Mouse (Mus musculus) MEL (cell line): ENCODE measurements around the gene Taf6l. TPM values are rescaled to one million over a fixed set of nuclear protein-coding genes. Genes with fewer than 3 reads are reported as not detected.

Experiments used
- DNase-seq: peaks from one replicate; pipeline ENCODE4 v3.0.0; 2011; ENCODE audit warnings: low read depth, low spot score
- H3K27ac ChIP-seq: 2 replicates; pipeline ENCODE4 v1.5.1; 2012; ENCODE audit warnings: low read depth, mild to moderate bottlenecking, control low read depth, low read length, moderate library complexity; ENCODE audit not compliant: control insufficient read depth
- H3K27me3 ChIP-seq, 2 experiments: fragments of 150-350 bp in 1 of 2; sonication (generic) in 1 of 2; 2 replicates each; pipeline ENCODE4 v1.6.1; 2012; ENCODE audit warnings: low read length in 2 of 2, mild to moderate bottlenecking in 2 of 2, improper control_type of control experiment in 1 of 2, moderate library complexity in 1 of 2; ENCODE audit not compliant: insufficient read depth in 2 of 2, control insufficient read depth in 1 of 2
- H3K36me3 ChIP-seq, 2 experiments: 2 replicates each; pipeline ENCODE4 v1.6.1; 2012 to 2014; ENCODE audit warnings: low read length in 2 of 2, improper control_type of control experiment in 1 of 2, inconsistent platforms in 1 of 2, mild to moderate bottlenecking in 1 of 2; ENCODE audit not compliant: insufficient read depth in 2 of 2, control insufficient read depth in 1 of 2
- H3K4me1 ChIP-seq, 2 experiments: fragments of 150-350 bp in 1 of 2; sonication (generic) in 1 of 2; 2 replicates each; pipeline ENCODE4 v1.6.1; 2012; ENCODE audit warnings: low read length in 2 of 2, improper control_type of control experiment in 1 of 2, mild to moderate bottlenecking in 1 of 2; ENCODE audit not compliant: insufficient read depth in 2 of 2, control insufficient read depth in 1 of 2
- H3K4me3 ChIP-seq, 2 experiments: fragments of 150-350 bp in 1 of 2; sonication (generic) in 1 of 2; 2 replicates each; pipeline ENCODE4 v1.5.1; 2012; ENCODE audit warnings: low read depth in 2 of 2, low read length in 2 of 2, mild to moderate bottlenecking in 2 of 2, moderate library complexity in 2 of 2, control low read depth in 1 of 2, improper control_type of control experiment in 1 of 2; ENCODE audit not compliant: control insufficient read depth in 1 of 2, insufficient read depth in 1 of 2
- H3K79me2 ChIP-seq: 2 replicates; pipeline ENCODE4 v1.6.1; 2012; ENCODE audit warnings: mild to moderate bottlenecking, low read length, moderate library complexity; ENCODE audit not compliant: control insufficient read depth, poor library complexity, insufficient read depth
- H3K9ac ChIP-seq: 2 replicates; pipeline ENCODE4 v1.6.1; 2012; ENCODE audit warnings: low read depth, mild to moderate bottlenecking, control low read depth, low read length, moderate library complexity; ENCODE audit not compliant: control insufficient read depth, poor library complexity, severe bottlenecking
- H3K9me3 ChIP-seq: fragments of 150-350 bp; sonication (generic); replicated peaks from 2 replicates; pipeline ENCODE4 v1.6.1; 2012; ENCODE audit warnings: mild to moderate bottlenecking, low read length, improper control_type of control experiment, moderate library complexity; ENCODE audit not compliant: insufficient read depth
- BHLHE40 ChIP-seq: IDR thresholded peaks from 2 replicates; pipeline ENCODE4 v1.6.1; 2012; ENCODE audit warnings: low read depth, mild to moderate bottlenecking, inconsistent platforms, low read length, improper control_type of control experiment, borderline replicate concordance
- CHD1 ChIP-seq: IDR thresholded peaks from 2 replicates; pipeline ENCODE4 v1.6.1; 2012; ENCODE audit warnings: low read depth, mild to moderate bottlenecking, inconsistent platforms, low read length, improper control_type of control experiment
- CTCF ChIP-seq, 3 experiments: IDR thresholded peaks in 2 of 3; conservative IDR thresholded peaks in 1 of 3; 2 replicates each; pipeline ENCODE4 v1.5.1; 2011 to 2012; ENCODE audit warnings: low read length in 3 of 3, low read depth in 2 of 3, mild to moderate bottlenecking in 2 of 3, improper control_type of control experiment in 1 of 3, inconsistent platforms in 1 of 3, mixed read lengths in 1 of 3, moderate library complexity in 1 of 3; ENCODE audit not compliant: control insufficient read depth in 1 of 3, insufficient read depth in 1 of 3, poor library complexity in 1 of 3, severe bottlenecking in 1 of 3
- ELF1 ChIP-seq: IDR thresholded peaks from 2 replicates; pipeline ENCODE4 v1.6.1; 2014; ENCODE audit warnings: low read depth, mild to moderate bottlenecking, inconsistent platforms, low read length, improper control_type of control experiment, moderate library complexity
- EP300 ChIP-seq, 2 experiments: IDR thresholded peaks; 2 replicates each; pipeline ENCODE4 v1.6.1; 2011; ENCODE audit warnings: improper control_type of control experiment in 2 of 2, low read length in 2 of 2, low read depth in 1 of 2, mild to moderate bottlenecking in 1 of 2
- ETS1 ChIP-seq: IDR thresholded peaks from 2 replicates; pipeline ENCODE4 v1.6.1; 2012; ENCODE audit warnings: low read depth, mild to moderate bottlenecking, inconsistent platforms, low read length, improper control_type of control experiment, moderate library complexity
- GABPA ChIP-seq: IDR thresholded peaks from 2 replicates; pipeline ENCODE4 v1.6.1; 2012; ENCODE audit warnings: low read depth, mild to moderate bottlenecking, inconsistent platforms, low read length, improper control_type of control experiment, moderate library complexity
- GATA1 ChIP-seq: IDR thresholded peaks from 2 replicates; pipeline ENCODE4 v1.6.1; 2011; ENCODE audit warnings: low read depth, low read length, improper control_type of control experiment
- KAT2A ChIP-seq: conservative IDR thresholded peaks from 2 replicates; pipeline ENCODE4 v1.6.1; 2012; ENCODE audit warnings: low read depth, low read length, improper control_type of control experiment, inconsistent platforms
- MEF2A ChIP-seq: IDR thresholded peaks from 2 replicates; pipeline ENCODE4 v1.6.1; 2014; ENCODE audit warnings: low read depth, mild to moderate bottlenecking, inconsistent platforms, low read length, improper control_type of control experiment; ENCODE audit not compliant: poor library complexity, insufficient replicate concordance, severe bottlenecking; ENCODE audit errors: extremely low read depth
- MXI1 ChIP-seq: IDR thresholded peaks from 2 replicates; pipeline ENCODE4 v1.6.1; 2011; ENCODE audit warnings: mild to moderate bottlenecking, low read depth, low read length, improper control_type of control experiment
- MYB ChIP-seq: IDR thresholded peaks from 2 replicates; pipeline ENCODE4 v1.6.1; 2011; ENCODE audit warnings: mild to moderate bottlenecking, low read depth, low read length, improper control_type of control experiment
- MYC ChIP-seq: IDR thresholded peaks from 2 replicates; pipeline ENCODE4 v1.6.1; 2011; ENCODE audit warnings: low read depth, mild to moderate bottlenecking, low read length, improper control_type of control experiment, moderate library complexity
- NELFE ChIP-seq: IDR thresholded peaks from 2 replicates; pipeline ENCODE4 v1.6.1; 2011; ENCODE audit warnings: low read depth, low read length, improper control_type of control experiment
- POLR2AphosphoS2 ChIP-seq: IDR thresholded peaks from 2 replicates; pipeline ENCODE4 v1.6.1; 2011; ENCODE audit warnings: low read length, improper control_type of control experiment
- POLR2AphosphoS5 ChIP-seq: IDR thresholded peaks from 2 replicates; pipeline ENCODE4 v1.6.1; 2012; ENCODE audit warnings: low read depth, borderline replicate concordance, mild to moderate bottlenecking, inconsistent platforms, low read length, moderate library complexity, mixed read lengths
- RAD21 ChIP-seq: IDR thresholded peaks from 2 replicates; pipeline ENCODE4 v1.6.1; 2011; ENCODE audit warnings: mild to moderate bottlenecking, low read depth, low read length, improper control_type of control experiment
- RCOR1 ChIP-seq: IDR thresholded peaks from 2 replicates; pipeline ENCODE4 v1.6.1; 2012; ENCODE audit warnings: low read depth, mild to moderate bottlenecking, inconsistent platforms, low read length, improper control_type of control experiment
- SIN3A ChIP-seq: IDR thresholded peaks from 2 replicates; pipeline ENCODE4 v1.6.1; 2012; ENCODE audit warnings: low read length, improper control_type of control experiment, inconsistent platforms
- SMC3 ChIP-seq: IDR thresholded peaks from 2 replicates; pipeline ENCODE4 v1.6.1; 2011; ENCODE audit warnings: low read depth, low read length, improper control_type of control experiment
- TAL1 ChIP-seq: IDR thresholded peaks from 2 replicates; pipeline ENCODE4 v1.6.1; 2012; ENCODE audit warnings: mild to moderate bottlenecking, inconsistent platforms, low read length, moderate library complexity, mixed read lengths
- TBP ChIP-seq: IDR thresholded peaks from 2 replicates; pipeline ENCODE4 v1.8.0; 2011; ENCODE audit warnings: low read depth, low read length, improper control_type of control experiment
- TCF12 ChIP-seq: IDR thresholded peaks from 2 replicates; pipeline ENCODE4 v1.6.1; 2014; ENCODE audit warnings: low read depth, mild to moderate bottlenecking, inconsistent platforms, low read length, improper control_type of control experiment, moderate library complexity
- UBTF ChIP-seq: IDR thresholded peaks from 2 replicates; pipeline ENCODE4 v1.6.1; 2012; ENCODE audit warnings: low read depth, mild to moderate bottlenecking, inconsistent platforms, low read length, improper control_type of control experiment, moderate library complexity, borderline replicate concordance; ENCODE audit not compliant: insufficient read depth
- USF1 ChIP-seq: IDR thresholded peaks from 2 replicates; pipeline ENCODE4 v1.6.1; 2014; ENCODE audit warnings: low read depth, mild to moderate bottlenecking, inconsistent platforms, low read length, improper control_type of control experiment, moderate library complexity
- ZC3H11A ChIP-seq: IDR thresholded peaks from 2 replicates; pipeline ENCODE4 v1.6.1; 2012; ENCODE audit warnings: low read depth, mild to moderate bottlenecking, inconsistent platforms, low read length, improper control_type of control experiment
- ZKSCAN1 ChIP-seq: IDR thresholded peaks from 2 replicates; pipeline ENCODE4 v1.6.1; 2012; ENCODE audit warnings: low read depth, mild to moderate bottlenecking, inconsistent platforms, low read length, improper control_type of control experiment, moderate library complexity
- ZMIZ1 ChIP-seq: IDR thresholded peaks from 2 replicates; pipeline ENCODE4 v1.6.1; 2012; ENCODE audit warnings: low read depth, mild to moderate bottlenecking, inconsistent platforms, low read length, improper control_type of control experiment, moderate library complexity
- ZNF384 ChIP-seq: IDR thresholded peaks from 2 replicates; pipeline ENCODE4 v1.6.1; 2012; ENCODE audit warnings: low read depth, mild to moderate bottlenecking, inconsistent platforms, low read length, improper control_type of control experiment
- polyA plus RNA-seq, 2 experiments: library from polyadenylated mRNA; stranded (reverse) in 1 of 2; unstranded in 1 of 2; fragments of >175 nt in 1 of 2; fragments of >200 nt in 1 of 2; gene quantifications; 2 replicates each; pipeline versions ENCODE4 v1.2.1 to v1.2.4; 2012; ENCODE audit warnings: low replicate concordance in 2 of 2, low read depth in 1 of 2; ENCODE audit not compliant: insufficient read length in 2 of 2, insufficient read depth in 1 of 2, missing spikeins in 1 of 2
- total RNA-seq: library from RNA; depleted of rRNA; stranded (reverse); fragments of 300-350 nt; gene quantifications from 2 replicates; pipeline ENCODE4 v1.2.3, GENCODE M21; 2012

The Taf6l gene
- total and polyA plus RNA-seq, 3 experiments, result 18.3 to 25.5 TPM; not detected in 1

DNA sequence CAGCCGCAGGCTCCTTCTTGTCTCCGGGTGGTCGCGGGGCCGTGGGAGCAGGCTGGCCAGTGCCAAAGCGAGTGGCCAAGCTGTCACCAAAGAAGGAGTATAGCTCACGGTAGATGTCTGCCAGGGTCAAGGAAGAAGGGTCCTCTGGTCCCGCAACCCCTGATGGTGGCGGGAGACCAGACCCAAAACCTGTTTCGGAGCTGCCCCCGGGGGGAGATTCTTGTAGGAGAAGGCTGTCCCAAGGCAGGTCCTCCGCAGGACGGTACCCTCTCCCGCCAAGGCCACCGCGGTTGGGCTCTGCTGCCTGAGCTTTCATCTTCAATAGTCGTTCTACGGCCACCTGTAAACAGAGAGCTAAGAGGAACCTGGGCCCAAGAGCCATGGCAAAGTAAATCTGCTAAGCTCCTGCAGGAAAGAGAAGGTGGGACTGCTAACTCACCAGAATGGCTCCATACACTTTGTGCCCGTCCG lies 11.2 kb downstream of the Taf6l start:
- Histone ChIP-seq H3K4me1 (peaks cover 0 to 14% of the 10 kb centered on the region in 2 experiments; a peak in 2 of 4 replicates), H3K79me2 (peaks cover 21% of the 10 kb centered on the region), H3K36me3 (peaks cover 8 to 19% of the 10 kb centered on the region in 2 experiments), H3K27me3 (no peaks in the 10 kb centered on the region), H3K9ac (peak overlapping the region; percentile 99), H3K9me3 (no peaks in the 10 kb centered on the region), H3K4me3 (peak overlapping the region; percentile 73 to 84), H3K27ac (peak overlapping the region; percentile 95)
- DNase-seq, result peak; percentile 52
- TF ChIP-seq ZC3H11A, result no peak
- peak; percentile 77; the same call in 1 of the 2 replicates for TF ChIP-seq CHD1

DNA sequence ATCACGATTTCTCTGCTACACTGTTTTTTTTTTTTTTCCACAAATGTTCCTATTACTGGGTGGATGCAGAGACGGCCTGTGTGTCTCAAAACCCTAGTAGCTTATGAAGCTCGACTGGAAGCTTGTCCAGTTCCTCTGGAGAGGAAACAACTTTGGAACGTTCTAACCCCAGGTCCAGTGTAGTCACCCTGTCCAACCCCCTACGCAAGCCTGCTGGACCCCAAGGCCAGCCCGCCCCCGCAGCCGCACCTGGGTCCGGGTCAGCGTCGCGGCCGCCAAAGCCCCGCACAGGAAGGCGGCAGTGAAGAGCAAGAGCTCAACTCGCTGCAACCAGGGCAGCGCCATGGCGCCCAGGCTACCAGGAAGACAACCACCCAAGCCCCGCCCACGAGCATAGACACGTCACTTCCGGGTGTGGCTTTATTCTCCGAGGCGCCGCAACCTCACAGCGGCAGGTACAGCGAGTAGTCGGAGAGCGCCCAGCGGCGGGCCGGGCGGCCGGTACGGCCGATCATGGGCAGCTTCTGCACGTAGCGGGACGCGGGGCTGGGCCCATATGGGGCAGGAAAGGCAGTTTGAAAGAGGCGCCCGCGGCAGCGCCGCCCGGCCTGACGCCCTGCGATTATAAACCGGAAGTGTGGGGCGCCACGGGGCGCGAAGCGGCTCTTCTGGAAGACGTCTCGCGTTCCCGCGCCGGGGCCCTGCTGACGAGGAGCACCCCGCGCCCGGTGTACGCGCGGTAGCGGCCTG lies 12.0 kb downstream of the Taf6l start, which contains the start of gene Tmem179b:
TSS of gene Tmem179b (minus strand) at position 382 of the 750 bp plus-strand sequence.
- Histone ChIP-seq H3K36me3 (peaks cover 10 to 19% of the 10 kb centered on the region in 2 experiments), H3K79me2 (peaks cover 21% of the 10 kb centered on the region), H3K4me3 (peak within 1 kb of the TSS; percentile 73 to 84), H3K27me3 (no peaks in the 10 kb centered on the region), H3K9ac (peak within 1 kb of the TSS; percentile 99), H3K27ac (peak within 1 kb of the TSS; percentile 95), H3K4me1 (peaks cover 0 to 14% of the 10 kb centered on the region in 2 experiments; a peak in 2 of 4 replicates), H3K9me3 (no peaks in the 10 kb centered on the region)
- DNase-seq, result peak; percentile 96
- TF ChIP-seq ZKSCAN1, result no peak
- TF ChIP-seq KAT2A, result peak; percentile 51; the same call in 1 of the 2 replicates
- TF ChIP-seq GABPA, result no peak
- no peak for TF ChIP-seq MEF2A
- TF ChIP-seq TAL1, result peak; percentile 21; the same call in 1 of the 2 replicates
- TF ChIP-seq POLR2AphosphoS2, result peak; percentile 99
- no peak for TF ChIP-seq USF1
- no peak for TF ChIP-seq CHD1
- TF ChIP-seq TBP, result peak; percentile 85; the same call in 1 of the 2 replicates
- TF ChIP-seq ETS1, result peak; percentile 43; the same call in 1 of the 2 replicates
- peak; percentile 83 for TF ChIP-seq MXI1
- peak; percentile 88 for TF ChIP-seq SIN3A
- peak in 1 of 3 experiments; percentile 17; a peak in 1 of 6 replicates for TF ChIP-seq CTCF (IDR thresholded peaks at IDR 0.05 in 2 of 3, conservative IDR thresholded peaks at IDR 0.05 in 1 of 3; ENCODE audit: control insufficient read depth in 1 of 3, insufficient read depth in 1 of 3, low read depth in 2 of 3, low read length in 3 of 3, poor library complexity in 1 of 3, severe bottlenecking in 1 of 3)
- TF ChIP-seq ZC3H11A, result no peak
- no peak for TF ChIP-seq RCOR1
- TF ChIP-seq EP300 (IDR thresholded peaks at IDR 0.05; ENCODE audit: low read depth in 1 of 2, low read length in 2 of 2), result peak in 1 of 2 experiments; percentile 25; a peak in 1 of 4 replicates
- TF ChIP-seq RAD21, result no peak
- peak; percentile 80 for TF ChIP-seq MYC
- no peak for TF ChIP-seq ZNF384
- TF ChIP-seq ELF1, result peak; percentile 94
- no peak for TF ChIP-seq BHLHE40
- TF ChIP-seq ZMIZ1, result peak; percentile 95
- no peak for TF ChIP-seq GATA1
- no peak for TF ChIP-seq POLR2AphosphoS5
- TF ChIP-seq NELFE, result peak; percentile 98
- no peak for TF ChIP-seq SMC3
- TF ChIP-seq TCF12, result peak; percentile 55; the same call in 1 of the 2 replicates
- TF ChIP-seq MYB, result no peak
- TF ChIP-seq UBTF, result no peak
